Mouse (Mus musculus) lung, embryonic 14.5 days (tissue): ENCODE measurements around the gene Kdm6b. TPM values are rescaled to one million over a fixed set of nuclear protein-coding genes. Genes with fewer than 3 reads are reported as not detected.
A peak's percentile ranks its signal among the peaks of the same experiment; 100 is the strongest.

Experiments
- ATAC-seq: fragments of 200-750 bp; cut with Nextera tagmentation; 2 replicates; pipeline ENCODE4 v1.8.0; 2017; ENCODE audit warnings: mild to moderate bottlenecking, moderate TSS enrichment, moderate library complexity; ENCODE audit not compliant: insufficient read depth
- DNase-seq: peaks from one replicate; pipeline ENCODE4 v3.0.0-alpha.2; 2015
- H3K27ac ChIP-seq: fragments of 300-500 bp; sonication (generic); 2 replicates; pipeline ENCODE4 v1.5.1; 2014; ENCODE audit warnings: low read depth, mild to moderate bottlenecking, moderate library complexity
- H3K27me3 ChIP-seq: fragments of 300-500 bp; sonication (generic); 2 replicates; pipeline ENCODE4 v1.6.1; 2014; ENCODE audit warnings: low read length, control low read depth; ENCODE audit not compliant: insufficient read depth
- H3K36me3 ChIP-seq: fragments of 300-500 bp; sonication (generic); 2 replicates; pipeline ENCODE4 v1.6.1; 2014; ENCODE audit warnings: control low read depth; ENCODE audit not compliant: insufficient read depth
- H3K4me1 ChIP-seq: fragments of 300-500 bp; sonication (generic); 2 replicates; pipeline ENCODE4 v1.6.1; 2014; ENCODE audit warnings: antibody characterized with exemption, control low read depth; ENCODE audit not compliant: insufficient read depth
- H3K4me2 ChIP-seq: fragments of 300-500 bp; sonication (generic); 2 replicates; pipeline ENCODE4 v1.6.1; 2014; ENCODE audit warnings: mild to moderate bottlenecking
- H3K4me3 ChIP-seq: fragments of 300-500 bp; sonication (generic); 2 replicates; pipeline ENCODE4 v1.5.1; 2014; ENCODE audit warnings: low read depth, low read length
- H3K9ac ChIP-seq: fragments of 300-500 bp; sonication (generic); 2 replicates; pipeline ENCODE4 v1.6.1; 2014
- H3K9me3 ChIP-seq: fragments of 300-500 bp; sonication (generic); 2 replicates; pipeline ENCODE4 v1.6.1; 2016; ENCODE audit warnings: low read depth, low read length, control low read depth
- CTCF ChIP-seq: IDR thresholded peaks from 2 replicates; pipeline ENCODE4 v1.5.1; 2016; ENCODE audit warnings: antibody characterized with exemption, low read depth
- WGBS: fragments of 180-500 bp; shearing (Covaris S2); extraction: QIAGEN DNeasy Blood & Tissue Kit; methylation state at CpG from one replicate; pipeline ENCODE4 v1.1.7; 2014; 5-methylcytosine and 5-hydroxymethylcytosine counted together
- polyA plus RNA-seq: library from polyadenylated mRNA; unstranded; fragments of >200 nt; fragmentation: Nextera tagmentation; extraction: Ambion mirVana; gene quantifications from 2 replicates; pipeline ENCODE4 v1.2.1, GENCODE M21; 2014

The Kdm6b gene
- 22.9 and 24.4 TPM in 2 replicates for polyA plus RNA-seq

- 27% methylated on average over 12 of the region's 12 CpGs for WGBS
- peak within 1 kb of the TSS; percentile 73 for H3K4me3 ChIP-seq
- peaks cover 16% of the 10 kb centered on the region for H3K36me3 ChIP-seq
- peak within 1 kb of the TSS; percentile 93 for H3K9ac ChIP-seq
- peak; percentile 67 for DNase-seq
- no peak for ATAC-seq
- H3K27ac ChIP-seq: peak within 1 kb of the TSS; percentile 52; the same call in 1 of the 2 replicates
- no peaks in the 10 kb centered on the region for H3K9me3 ChIP-seq
- no peaks in the 10 kb centered on the region for H3K27me3 ChIP-seq
- H3K4me2 ChIP-seq: peak within 1 kb of the TSS; percentile 97
- 0 out of 2 replicates have a peak, but pooled peaks have one; percentile 13 for TF ChIP-seq CTCF
- H3K4me1 ChIP-seq: peaks cover 27% of the 10 kb centered on the region
Observed at GRCm38 (mm10) chr11:69413221-69414181, at the start of gene Kdm6b. Gene Kdm6b (minus strand): TSS chr11:69413675.

- no peak overlapping the region for H3K9ac ChIP-seq
- ATAC-seq: no peak
- no peak for DNase-seq
- H3K27me3 ChIP-seq: no peaks in the 10 kb centered on the region
- H3K4me3 ChIP-seq: no peak overlapping the region
- no peak overlapping the region for H3K4me2 ChIP-seq
- WGBS: 30% methylated on average over 5 of the region's 5 CpGs
- H3K36me3 ChIP-seq: no peaks in the 10 kb centered on the region
- 0 out of 2 replicates have a peak, but pooled peaks cover 5% of the 10 kb centered on the region for H3K4me1 ChIP-seq
- TF ChIP-seq CTCF: no peak
- H3K27ac ChIP-seq: no peak overlapping the region
- H3K9me3 ChIP-seq: peaks cover 5% of the 10 kb centered on the region; the same call in 1 of the 2 replicates
Observed at GRCm38 (mm10) chr11:69461568-69461967, 48.1 kb upstream of the Kdm6b start.

- WGBS: 45% methylated on average over 4 of the region's 4 CpGs
- TF ChIP-seq CTCF: no peak
- no peak overlapping the region for H3K9ac ChIP-seq
- H3K9me3 ChIP-seq: peaks cover 5% of the 10 kb centered on the region; the same call in 1 of the 2 replicates
- no peak overlapping the region for H3K4me3 ChIP-seq
- H3K27me3 ChIP-seq: no peaks in the 10 kb centered on the region
- H3K4me2 ChIP-seq: no peak overlapping the region
- ATAC-seq: peak; percentile 41; the same call in 1 of the 2 replicates
- 0 out of 2 replicates have a peak, but pooled peaks cover 5% of the 10 kb centered on the region for H3K4me1 ChIP-seq
- peak; percentile 54 for DNase-seq
- H3K27ac ChIP-seq: no peak overlapping the region
- no peaks in the 10 kb centered on the region for H3K36me3 ChIP-seq
Observed at GRCm38 (mm10) chr11:69459883-69460282, 46.4 kb upstream of the Kdm6b start.

GRCm38 (mm10) chr11:69457006-69457579 is 43.6 kb upstream of the Kdm6b start:
- H3K9ac ChIP-seq: no peak overlapping the region
- no peaks in the 10 kb centered on the region for H3K36me3 ChIP-seq
- ATAC-seq (no peak), DNase-seq (peak; percentile 41)
- H3K9me3 ChIP-seq: no peaks in the 10 kb centered on the region
- WGBS: 18% methylated on average over 6 of the region's 6 CpGs
- peaks cover 16% of the 10 kb centered on the region; the same call in 1 of the 2 replicates for H3K4me1 ChIP-seq
- H3K4me2 ChIP-seq: no peak overlapping the region
- TF ChIP-seq CTCF: no peak
- no peaks in the 10 kb centered on the region for H3K27me3 ChIP-seq
- H3K4me3 ChIP-seq: no peak overlapping the region
- no peak overlapping the region for H3K27ac ChIP-seq

GRCm38 (mm10) chr11:69452114-69452867 is 38.8 kb upstream of the Kdm6b start:
- peak overlapping the region; percentile 48 for H3K4me2 ChIP-seq
- no peaks in the 10 kb centered on the region for H3K27me3 ChIP-seq
- DNase-seq (peak; percentile 53), ATAC-seq (no peak)
- peaks cover 15% of the 10 kb centered on the region; the same call in 1 of the 2 replicates for H3K4me1 ChIP-seq
- H3K27ac ChIP-seq: peak overlapping the region; percentile 58; the same call in 1 of the 2 replicates
- no peaks in the 10 kb centered on the region for H3K9me3 ChIP-seq
- no peak overlapping the region; the same call in 1 of the 2 replicates for H3K9ac ChIP-seq
- H3K36me3 ChIP-seq: no peaks in the 10 kb centered on the region
- no peak for TF ChIP-seq CTCF
- H3K4me3 ChIP-seq: peak overlapping the region; percentile 11; the same call in 1 of the 2 replicates
- WGBS: 44% methylated on average over 23 of the region's 23 CpGs

- Histone ChIP-seq H3K4me3 (no peak overlapping the region), H3K36me3 (no peaks in the 10 kb centered on the region), H3K9me3 (no peaks in the 10 kb centered on the region), H3K4me1 (peaks cover 8% of the 10 kb centered on the region), H3K27ac (no peak overlapping the region), H3K4me2 (no peak overlapping the region), H3K27me3 (no peaks in the 10 kb centered on the region), H3K9ac (no peak overlapping the region)
- WGBS: 92% methylated on average over 7 of the region's 7 CpGs
- TF ChIP-seq CTCF: no peak
- ATAC-seq (no peak), DNase-seq (no peak)
Observed at GRCm38 (mm10) chr11:69447299-69447698, 33.8 kb upstream of the Kdm6b start.
